Mouse (Mus musculus) hindbrain, embryonic 10.5 days (tissue): ENCODE measurements around the gene Nedd4. TPM values are rescaled to one million over a fixed set of nuclear protein-coding genes. Genes with fewer than 3 reads are reported as not detected.

Experiments used
- DNase-seq: peaks from one replicate; pipeline ENCODE4 v3.0.0-alpha.2; 2017; ENCODE audit warnings: low spot score
- H3K27ac ChIP-seq: fragments of 300-500 bp; sonication (generic); 2 replicates; pipeline ENCODE4 v1.5.1; 2016; ENCODE audit warnings: mild to moderate bottlenecking, moderate library complexity
- H3K27me3 ChIP-seq: fragments of 300-500 bp; sonication (generic); 2 replicates; pipeline ENCODE4 v1.6.1; 2016; ENCODE audit warnings: mild to moderate bottlenecking; ENCODE audit not compliant: poor library complexity, insufficient read depth, severe bottlenecking
- H3K36me3 ChIP-seq: fragments of 300-500 bp; sonication (generic); 2 replicates; pipeline ENCODE4 v1.6.1; 2016; ENCODE audit warnings: mild to moderate bottlenecking, moderate library complexity
- H3K4me1 ChIP-seq: fragments of 300-500 bp; sonication (generic); replicated peaks from 2 replicates; pipeline ENCODE4 v1.6.1; 2016; ENCODE audit warnings: mild to moderate bottlenecking
- H3K4me3 ChIP-seq: fragments of 300-500 bp; sonication (generic); 2 replicates; pipeline ENCODE4 v1.5.1; 2016; ENCODE audit warnings: mild to moderate bottlenecking, moderate library complexity
- H3K9me3 ChIP-seq: fragments of 300-500 bp; sonication (generic); 2 replicates; pipeline ENCODE4 v1.6.1; 2016; ENCODE audit warnings: mild to moderate bottlenecking, moderate library complexity
- WGBS: fragments of 180-500 bp; shearing (Covaris S2); methylation state at CpG from one replicate; pipeline ENCODE4 v1.1.7; 2016; 5-methylcytosine and 5-hydroxymethylcytosine counted together
- polyA plus RNA-seq: library from polyadenylated mRNA; unstranded; fragments of >200 nt; fragmentation: Nextera tagmentation; extraction: Ambion mirVana; gene quantifications from 2 replicates; pipeline ENCODE4 v1.2.1, GENCODE M21; 2016

The Nedd4 gene
- polyA plus RNA-seq, 1 experiment from 2014 or later: 556 TPM

DNA sequence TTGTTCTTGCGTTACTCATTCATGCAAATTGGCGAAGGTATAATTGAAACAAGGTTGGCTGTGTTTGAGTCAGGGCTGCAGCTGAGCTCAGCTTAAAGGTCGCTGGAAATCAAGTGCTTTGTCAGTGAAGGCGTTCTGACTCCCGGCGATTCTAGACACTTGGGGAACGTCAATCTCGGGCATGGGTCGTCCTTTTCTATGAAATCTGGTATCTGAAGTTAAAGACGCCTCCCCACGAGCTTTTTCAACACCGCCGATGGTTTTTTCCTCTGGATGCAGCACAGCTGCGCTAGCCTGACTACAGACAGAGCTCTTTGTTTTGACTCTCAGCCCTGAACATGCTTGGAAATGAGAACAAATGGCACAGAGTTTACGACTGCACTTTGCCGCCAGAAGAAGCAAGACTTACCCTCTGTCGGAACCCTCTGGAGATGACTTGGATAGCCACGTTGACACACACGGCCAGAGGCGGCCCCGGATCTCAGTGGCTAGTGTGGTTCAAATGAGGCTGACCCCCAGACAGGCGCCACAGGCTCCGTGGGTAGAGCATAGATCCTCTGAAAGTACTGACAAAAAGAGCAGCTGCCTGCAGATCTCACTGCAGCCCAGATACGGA is 31.0 kb downstream of the Nedd4 start:
- no peak for DNase-seq
- Histone ChIP-seq H3K27ac (no peak overlapping the region), H3K36me3 (peaks cover 99% of the 10 kb centered on the region), H3K4me1 (0 out of 2 replicates have a peak, but pooled peaks cover 3% of the 10 kb centered on the region), H3K27me3 (no peaks in the 10 kb centered on the region), H3K4me3 (no peak overlapping the region), H3K9me3 (no peaks in the 10 kb centered on the region)
- 86% methylated on average over 24 of the region's 24 CpGs for WGBS

DNA sequence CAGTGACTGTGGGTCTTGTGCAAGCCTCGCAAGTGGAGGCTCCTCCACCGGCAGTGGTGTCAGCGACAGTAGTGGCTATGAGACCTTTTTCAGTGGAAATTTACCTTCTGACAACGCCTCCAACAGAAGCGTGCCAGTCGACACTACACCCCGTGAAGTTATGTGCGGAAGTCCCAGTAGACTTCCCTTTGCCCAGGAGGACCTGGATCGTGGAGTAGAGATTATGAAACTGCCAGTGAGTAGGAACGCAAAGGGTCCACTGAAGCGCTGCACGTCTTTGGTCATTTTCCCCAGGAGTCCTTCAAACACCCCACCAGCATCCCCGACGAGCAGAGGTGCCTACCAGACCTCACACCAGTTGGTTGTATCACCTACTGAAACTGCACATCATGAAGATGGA is 31.7 kb downstream of the Nedd4 start:
- H3K4me3 ChIP-seq: no peak overlapping the region
- H3K36me3 ChIP-seq: peaks cover 99% of the 10 kb centered on the region
- DNase-seq: no peak
- H3K27ac ChIP-seq: no peak overlapping the region
- WGBS: 93% methylated on average over 14 of the region's 14 CpGs
- 0 out of 2 replicates have a peak, but pooled peaks cover 3% of the 10 kb centered on the region for H3K4me1 ChIP-seq
- no peaks in the 10 kb centered on the region for H3K9me3 ChIP-seq
- H3K27me3 ChIP-seq: no peaks in the 10 kb centered on the region

DNA sequence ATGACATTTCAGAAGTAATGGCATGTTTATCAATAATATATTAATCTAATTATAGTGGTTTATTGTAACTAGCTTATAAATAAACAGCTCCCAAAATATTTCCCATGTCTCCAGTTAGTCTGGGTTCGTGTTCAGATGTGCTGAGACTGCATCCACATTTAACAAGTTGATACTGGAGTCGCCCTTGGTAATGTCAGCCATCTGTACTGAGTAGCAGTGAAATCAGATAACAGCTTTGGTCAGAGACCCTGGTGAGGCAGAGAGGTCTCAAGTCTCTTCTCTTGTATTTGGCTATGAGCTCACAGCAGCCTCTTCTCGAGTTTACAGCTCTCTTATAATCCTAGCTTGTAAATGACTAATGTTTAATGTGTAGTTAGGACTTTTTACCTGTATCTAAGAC is 34.4 kb downstream of the Nedd4 start:
- 81% methylated on average over 3 of the region's 3 CpGs for WGBS
- H3K36me3 ChIP-seq: peaks cover 99% of the 10 kb centered on the region

DNA sequence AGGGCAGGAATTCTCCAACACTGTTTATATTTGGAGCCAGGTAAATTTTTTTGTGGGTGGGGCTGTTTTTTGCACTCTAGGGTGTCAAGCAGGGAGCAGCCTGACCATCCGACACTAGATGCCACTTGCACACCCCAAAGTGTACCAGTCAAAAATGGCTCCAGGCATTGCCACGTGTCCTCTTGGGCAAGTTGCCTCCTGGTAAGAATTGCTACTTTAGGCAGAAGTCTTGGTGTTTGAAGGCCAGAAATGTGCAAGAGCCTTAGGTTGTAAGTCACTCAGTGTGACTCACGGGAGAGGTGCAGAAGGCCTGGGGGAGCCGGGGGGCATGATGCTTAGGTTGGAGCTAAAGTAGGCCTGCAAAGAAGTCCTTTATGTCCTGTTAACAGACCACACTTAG is 35.6 kb downstream of the Nedd4 start:
- peaks cover 7% of the 10 kb centered on the region; the same call in 1 of the 2 replicates for H3K4me1 ChIP-seq
- no peak overlapping the region for H3K4me3 ChIP-seq
- H3K27me3 ChIP-seq: no peaks in the 10 kb centered on the region
- 93% methylated on average over 4 of the region's 4 CpGs for WGBS
- peaks cover 99% of the 10 kb centered on the region for H3K36me3 ChIP-seq
- no peak for DNase-seq
- no peak overlapping the region for H3K27ac ChIP-seq
- no peaks in the 10 kb centered on the region for H3K9me3 ChIP-seq

More for the DNA sequence above, 34.4 kb downstream of the Nedd4 start:
- no peak overlapping the region for H3K27ac ChIP-seq
- peaks cover 7% of the 10 kb centered on the region; the same call in 1 of the 2 replicates for H3K4me1 ChIP-seq
- no peaks in the 10 kb centered on the region for H3K9me3 ChIP-seq
- DNase-seq: no peak
- no peak overlapping the region for H3K4me3 ChIP-seq
- no peaks in the 10 kb centered on the region for H3K27me3 ChIP-seq

DNA sequence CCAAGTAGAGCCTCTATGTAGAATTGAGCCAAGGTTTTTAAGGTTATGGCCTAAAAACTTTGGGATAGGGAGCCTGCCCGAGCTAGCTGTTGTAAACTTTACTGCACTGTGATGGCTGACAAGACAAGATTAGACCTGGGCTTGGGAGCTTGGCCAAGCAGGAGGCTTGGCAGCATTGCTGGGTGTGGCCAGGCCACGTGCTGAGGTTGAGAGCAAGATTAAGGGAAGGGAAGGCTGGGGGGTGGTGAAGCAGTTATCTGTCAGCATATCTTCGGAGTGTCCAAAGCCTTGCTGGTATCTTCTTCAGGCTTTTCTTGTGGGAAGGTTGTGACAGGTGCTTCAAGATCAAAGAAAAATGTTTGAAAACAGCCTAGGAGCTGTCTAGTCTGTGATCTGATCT is 37.6 kb downstream of the Nedd4 start:
- DNase-seq: no peak
- no peak overlapping the region for H3K27ac ChIP-seq
- H3K27me3 ChIP-seq: no peaks in the 10 kb centered on the region
- no peak overlapping the region for H3K4me3 ChIP-seq
- peaks cover 5% of the 10 kb centered on the region; the same call in 1 of the 2 replicates for H3K4me1 ChIP-seq
- WGBS: 87% methylated on average over 3 of the region's 3 CpGs
- H3K36me3 ChIP-seq: peaks cover 99% of the 10 kb centered on the region
- no peaks in the 10 kb centered on the region for H3K9me3 ChIP-seq

DNA sequence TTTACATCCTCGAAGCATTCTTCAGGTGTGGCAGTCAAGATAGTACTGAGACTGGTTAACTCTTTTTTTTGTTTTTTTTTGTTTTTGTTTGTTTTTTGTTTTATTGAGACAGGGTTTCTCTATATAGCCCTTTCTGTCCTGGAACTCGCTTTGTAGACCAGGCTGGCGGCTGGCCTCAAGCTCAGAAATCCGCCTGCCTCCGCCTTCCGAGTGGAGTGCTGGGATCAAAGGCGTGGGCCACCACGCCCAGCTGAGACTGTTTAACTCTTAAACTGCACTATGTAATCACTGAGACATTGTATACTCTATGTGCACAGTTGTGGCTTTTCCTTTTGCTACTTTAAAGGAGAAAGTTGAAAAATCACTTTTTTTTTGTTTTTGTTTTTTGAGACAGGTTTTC is 39.3 kb downstream of the Nedd4 start:
- no peak overlapping the region for H3K4me3 ChIP-seq
- no peak for DNase-seq
- H3K4me1 ChIP-seq: peaks cover 5% of the 10 kb centered on the region; the same call in 1 of the 2 replicates
- no peaks in the 10 kb centered on the region for H3K27me3 ChIP-seq
- H3K9me3 ChIP-seq: no peaks in the 10 kb centered on the region
- no peak overlapping the region for H3K27ac ChIP-seq
- H3K36me3 ChIP-seq: peaks cover 99% of the 10 kb centered on the region
- 81% methylated on average over 8 of the region's 8 CpGs for WGBS

DNA sequence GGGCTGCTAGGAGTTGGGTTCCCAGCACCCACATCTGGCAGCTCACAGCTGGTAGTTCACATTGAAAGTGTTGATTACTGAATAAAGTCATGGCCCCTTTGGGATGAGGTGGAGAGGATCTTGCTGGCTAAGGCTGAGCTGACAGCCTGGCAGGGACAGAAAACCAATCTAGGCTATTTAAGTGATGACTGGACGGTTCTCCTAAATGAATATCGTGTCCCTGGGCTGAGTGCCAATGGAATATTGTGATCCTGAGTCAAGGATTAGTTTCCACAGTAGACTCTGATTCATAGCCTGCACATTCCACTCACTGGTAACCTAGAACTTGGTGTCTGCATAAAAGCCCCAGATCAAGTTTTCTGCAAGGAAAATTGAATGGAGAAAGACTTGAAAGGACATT is 39.9 kb downstream of the Nedd4 start:
- WGBS: 88% methylated on average over 2 of the region's 2 CpGs
- DNase-seq: no peak
- Histone ChIP-seq H3K4me1 (peaks cover 5% of the 10 kb centered on the region; the same call in 1 of the 2 replicates), H3K4me3 (no peak overlapping the region), H3K9me3 (no peaks in the 10 kb centered on the region), H3K27ac (no peak overlapping the region), H3K36me3 (peaks cover 99% of the 10 kb centered on the region), H3K27me3 (no peaks in the 10 kb centered on the region)

DNA sequence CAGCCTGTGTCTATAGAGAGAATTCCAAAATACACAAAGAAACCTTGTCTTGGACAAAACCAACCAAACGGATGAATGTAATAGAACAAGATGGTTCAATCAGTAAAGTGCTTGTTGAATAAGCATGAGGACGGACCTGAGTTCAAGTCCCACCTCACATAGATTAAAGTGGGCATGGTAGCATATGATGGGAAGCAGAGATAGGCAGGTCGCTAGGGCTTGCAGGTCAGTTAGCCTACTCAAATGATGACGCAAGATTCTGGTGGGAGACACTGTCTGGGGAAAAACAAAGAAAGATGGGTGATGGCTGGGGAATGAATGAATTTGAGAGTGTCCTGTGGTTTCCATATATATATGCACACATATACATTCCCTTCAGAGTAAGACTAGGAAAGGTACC is 41.0 kb downstream of the Nedd4 start:
- H3K36me3 ChIP-seq: peaks cover 100% of the 10 kb centered on the region
- H3K4me3 ChIP-seq: no peak overlapping the region
- H3K27ac ChIP-seq: no peak overlapping the region
- no peaks in the 10 kb centered on the region for H3K27me3 ChIP-seq
- DNase-seq: no peak
- WGBS: 95% methylated on average over 4 of the region's 4 CpGs
- H3K4me1 ChIP-seq: peaks cover 5% of the 10 kb centered on the region; the same call in 1 of the 2 replicates
- H3K9me3 ChIP-seq: no peaks in the 10 kb centered on the region

DNA sequence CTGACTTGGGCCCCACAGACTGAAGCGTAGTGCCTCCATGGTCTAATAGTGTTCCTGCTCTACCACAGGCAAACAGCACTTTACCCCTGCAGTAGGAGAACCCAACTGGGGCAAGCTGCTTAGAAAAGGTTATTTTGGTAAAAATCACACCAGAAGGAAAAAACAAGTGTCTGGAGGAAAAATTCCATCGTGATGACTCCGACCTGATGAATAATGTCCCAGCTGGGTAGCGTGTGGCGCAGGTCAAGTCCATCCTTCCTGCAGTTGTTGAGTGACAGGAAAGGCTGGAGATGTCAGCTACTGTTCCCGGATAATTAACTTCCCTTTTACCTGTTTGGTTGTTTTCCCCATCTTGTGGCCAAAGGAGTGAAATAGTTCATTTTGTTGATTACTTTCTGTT is 41.6 kb downstream of the Nedd4 start:
- DNase-seq: no peak
- H3K36me3 ChIP-seq: peaks cover 100% of the 10 kb centered on the region
- H3K9me3 ChIP-seq: no peaks in the 10 kb centered on the region
- no peaks in the 10 kb centered on the region for H3K27me3 ChIP-seq
- H3K27ac ChIP-seq: no peak overlapping the region
- peaks cover 5% of the 10 kb centered on the region; the same call in 1 of the 2 replicates for H3K4me1 ChIP-seq
- 88% methylated on average over 6 of the region's 6 CpGs for WGBS
- H3K4me3 ChIP-seq: no peak overlapping the region

DNA sequence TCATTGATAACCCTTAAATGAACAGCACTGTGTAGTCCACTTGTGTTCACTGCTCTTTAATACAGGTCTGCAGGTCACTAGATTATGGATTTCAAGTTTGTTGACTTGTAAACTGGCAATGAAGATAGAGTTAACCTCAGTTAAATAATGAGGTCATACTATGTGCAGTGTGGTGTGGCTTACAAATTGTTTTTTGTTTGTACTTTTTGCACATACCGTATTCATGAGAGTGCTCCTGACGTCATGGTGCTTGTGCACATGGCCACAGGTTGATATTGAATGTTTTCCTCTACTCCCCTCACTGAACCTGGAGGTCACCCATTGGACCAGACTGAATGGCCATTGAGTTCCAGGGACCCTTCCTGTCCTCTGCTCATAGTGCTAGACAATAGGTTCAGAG is 43.1 kb downstream of the Nedd4 start:
- Histone ChIP-seq H3K9me3 (no peaks in the 10 kb centered on the region), H3K4me3 (no peak overlapping the region), H3K36me3 (peaks cover 100% of the 10 kb centered on the region), H3K27ac (no peak overlapping the region), H3K27me3 (no peaks in the 10 kb centered on the region), H3K4me1 (no peaks in the 10 kb centered on the region)
- DNase-seq: no peak
- 93% methylated on average over 2 of the region's 2 CpGs for WGBS

DNA sequence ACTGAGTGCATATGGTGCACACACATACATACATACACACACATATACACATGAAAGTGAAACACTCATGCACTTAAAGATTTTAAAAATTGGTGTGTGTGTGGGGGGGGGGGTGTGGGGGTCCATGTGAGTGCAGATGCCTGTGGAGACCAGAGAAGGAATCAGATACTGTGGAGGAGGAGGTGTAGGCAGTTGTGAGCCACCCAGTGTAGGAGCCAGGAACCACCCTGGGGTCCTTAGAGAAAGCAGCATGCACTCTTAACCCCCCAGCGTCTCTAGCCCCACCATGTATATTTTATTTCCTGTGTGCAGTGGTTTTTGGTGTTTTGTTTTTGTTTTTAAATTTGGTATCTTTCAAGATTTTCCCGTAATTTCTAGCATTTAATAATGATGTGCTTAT is 45.9 kb downstream of the Nedd4 start:
- WGBS: 96% methylated on average over 2 of the region's 2 CpGs
- Histone ChIP-seq H3K4me1 (no peaks in the 10 kb centered on the region), H3K27me3 (no peaks in the 10 kb centered on the region), H3K9me3 (no peaks in the 10 kb centered on the region), H3K4me3 (no peak overlapping the region), H3K36me3 (peaks cover 100% of the 10 kb centered on the region), H3K27ac (no peak overlapping the region)
- no peak for DNase-seq

DNA sequence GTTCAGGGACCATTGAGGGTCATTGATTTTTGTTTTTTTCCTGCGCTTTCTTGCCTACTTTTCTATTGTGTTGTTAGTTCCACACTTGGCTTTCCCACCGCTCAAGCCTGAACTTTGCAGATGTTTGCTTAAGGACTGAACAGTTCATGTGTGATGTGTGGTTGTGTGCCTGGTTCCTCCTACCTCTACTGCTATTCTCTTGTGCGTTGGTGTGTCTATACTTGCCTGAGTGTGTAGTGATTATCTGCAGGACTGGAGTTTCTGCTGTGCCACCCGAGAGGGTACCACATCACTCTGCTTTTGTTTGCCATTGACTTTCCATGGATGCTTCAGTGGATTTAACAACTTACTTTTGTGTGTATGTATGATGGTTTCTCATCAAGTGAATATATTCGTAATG is 46.5 kb downstream of the Nedd4 start:
- H3K27ac ChIP-seq: no peak overlapping the region
- 94% methylated on average over 5 of the region's 5 CpGs for WGBS

DNA sequence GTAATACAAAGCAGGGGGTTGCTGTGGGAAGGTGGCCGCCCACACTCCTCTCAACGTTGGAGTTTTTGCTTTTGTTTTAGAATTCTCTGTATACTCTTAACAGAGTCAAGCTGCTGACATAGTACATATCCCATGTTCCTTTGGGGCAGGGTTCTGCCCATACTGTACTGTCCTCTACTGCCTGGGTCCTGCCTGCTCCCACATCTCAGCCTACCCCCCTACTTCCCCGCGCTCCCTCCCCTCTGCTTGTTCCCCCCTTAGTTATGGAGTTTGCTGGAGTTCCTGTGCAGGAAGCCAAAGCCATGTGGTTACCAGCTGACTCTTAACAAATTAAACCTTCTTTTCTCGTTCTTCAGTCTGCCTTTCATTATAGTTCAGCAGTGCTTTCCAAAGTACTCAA is 47.9 kb downstream of the Nedd4 start:
- WGBS: 83% methylated on average over 5 of the region's 5 CpGs
- no peaks in the 10 kb centered on the region for H3K27me3 ChIP-seq
- H3K4me3 ChIP-seq: no peak overlapping the region
- DNase-seq: no peak
- no peaks in the 10 kb centered on the region for H3K4me1 ChIP-seq
- no peak overlapping the region for H3K27ac ChIP-seq
- H3K9me3 ChIP-seq: no peaks in the 10 kb centered on the region
- peaks cover 100% of the 10 kb centered on the region for H3K36me3 ChIP-seq

More for the DNA sequence above, 46.5 kb downstream of the Nedd4 start:
- Histone ChIP-seq H3K9me3 (no peaks in the 10 kb centered on the region), H3K4me3 (no peak overlapping the region), H3K4me1 (no peaks in the 10 kb centered on the region), H3K36me3 (peaks cover 100% of the 10 kb centered on the region), H3K27me3 (no peaks in the 10 kb centered on the region)
- no peak for DNase-seq

DNA sequence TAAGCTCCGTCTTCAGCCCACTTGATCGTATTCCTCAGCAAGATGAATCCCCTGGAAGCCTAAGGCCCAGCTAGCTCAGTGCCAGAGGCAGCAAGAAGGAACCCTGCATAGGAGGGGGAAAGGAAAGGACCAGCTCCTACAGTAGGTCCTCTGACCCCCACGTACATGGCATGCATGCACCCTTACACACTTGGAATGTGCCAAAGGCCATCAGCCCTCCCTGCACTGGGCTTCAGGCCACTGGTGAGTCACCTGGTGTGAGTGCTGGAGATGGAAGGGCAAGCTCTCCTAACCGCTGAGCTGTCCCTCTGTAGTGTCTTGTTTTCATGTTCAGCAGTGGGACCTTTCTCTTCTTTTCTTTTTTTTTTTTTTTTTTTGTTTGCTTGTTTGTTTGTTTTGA is 52.8 kb downstream of the Nedd4 start:
- DNase-seq: no peak
- WGBS: 95% methylated on average over 4 of the region's 4 CpGs

More for the DNA sequence above, 52.8 kb downstream of the Nedd4 start:
- Histone ChIP-seq H3K36me3 (peaks cover 100% of the 10 kb centered on the region), H3K9me3 (no peaks in the 10 kb centered on the region), H3K4me3 (no peak overlapping the region), H3K27ac (no peak overlapping the region), H3K27me3 (no peaks in the 10 kb centered on the region), H3K4me1 (no peaks in the 10 kb centered on the region)
